Mouse (Mus musculus) liver, embryonic 14.5 days (tissue): Measurements from ENCODE around the gene Gm20422.

Source experiments
- CTCF ChIP-seq: IDR thresholded peaks from 2 replicates; pipeline ENCODE4 v1.5.1; 2016; ENCODE audit warnings: antibody characterized with exemption, low read depth, control low read depth
- EP300 ChIP-seq: IDR thresholded peaks from 2 replicates; pipeline ENCODE4 v1.6.1; 2016; ENCODE audit warnings: antibody characterized with exemption, low read depth

DNA sequence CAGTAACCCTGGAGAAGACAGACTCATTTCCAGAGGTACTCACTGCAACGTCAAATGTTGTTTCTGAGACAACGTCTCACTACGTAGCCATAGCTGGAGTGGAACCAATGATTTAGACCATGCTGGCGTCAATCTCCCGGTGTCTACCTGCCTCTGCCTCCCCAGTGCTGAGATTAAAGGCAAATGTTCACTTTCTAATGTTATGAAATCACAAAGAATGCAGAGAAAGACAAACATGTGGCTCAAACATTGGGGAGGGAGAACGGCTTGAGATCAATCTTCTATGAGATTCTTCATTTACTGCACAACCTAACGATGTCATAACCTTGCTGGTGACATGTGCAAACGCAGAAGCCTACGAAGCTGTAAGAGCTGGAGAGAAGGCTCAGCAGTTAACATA lies 3.5 kb downstream of the Gm20422 start:
- TF ChIP-seq CTCF = no peak
- no peak for TF ChIP-seq EP300
